Mouse (Mus musculus): ENCODE results near the gene Dhx57.
"Not testable (repeated sequence)": the region's sequence is repeated elsewhere in the genome, so short reads cannot be mapped to it uniquely, and the experiment has no call there.

Dhx57 gene

DNA sequence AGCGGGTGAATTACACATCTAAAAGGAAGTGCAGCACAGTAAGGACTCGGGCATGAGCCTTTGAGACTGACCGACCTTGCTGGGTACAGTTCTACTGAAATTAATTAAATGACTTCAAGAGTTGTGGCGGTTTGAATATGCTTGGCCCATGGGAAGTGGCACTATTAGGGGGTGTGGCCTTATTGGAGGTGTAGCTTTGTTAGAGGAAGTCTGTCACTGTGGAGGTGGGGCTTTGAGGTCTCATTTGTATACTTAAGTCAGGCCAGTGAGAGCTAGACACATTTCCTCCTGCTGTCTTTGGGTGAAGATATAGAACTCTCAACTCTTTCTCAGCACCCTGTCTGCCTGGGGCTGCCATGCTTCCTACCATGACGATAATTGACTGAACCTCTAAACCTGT is 35.9 kb downstream of the Dhx57 start:
- no peak for DNase-seq (ENCODE audit: low spot score)

- DNase-seq (ENCODE audit: low spot score), result no peak
These were observed 37.3 kb downstream of the Dhx57 start for GRCm38 (mm10) chr17:80252757-80253525.

- no peak for DNase-seq (ENCODE audit: low spot score)
These were observed 47.2 kb downstream of the Dhx57 start for GRCm38 (mm10) chr17:80243116-80243515.

DNA sequence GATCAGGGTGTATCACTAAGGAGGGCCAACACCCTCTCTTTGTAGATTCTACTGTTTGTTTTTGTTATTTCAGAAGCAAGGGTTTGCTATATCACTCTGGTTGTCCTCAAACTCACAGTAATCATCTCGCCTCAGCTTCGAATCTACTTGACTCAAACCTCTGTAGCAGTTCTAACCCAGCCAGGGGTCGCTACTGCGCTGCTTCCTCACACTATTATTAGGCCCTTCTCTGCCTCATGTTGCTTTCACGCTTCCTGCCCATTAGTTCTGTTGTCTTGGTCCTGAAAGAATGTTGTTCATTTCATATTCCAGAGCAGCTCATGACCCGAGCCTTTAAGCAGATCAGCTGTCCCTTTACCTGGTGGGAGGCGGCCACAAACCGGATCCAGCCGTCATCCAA is 48.7 kb downstream of the Dhx57 start:
- DNase-seq (ENCODE audit: low spot score), result no peak

- no peak for DNase-seq (ENCODE audit: low spot score)
These were observed 52.8 kb downstream of the Dhx57 start for GRCm38 (mm10) chr17:80237475-80237874.

GRCm38 (mm10) chr17:80236805-80237204 is 53.5 kb downstream of the Dhx57 start:
- DNase-seq (ENCODE audit: low spot score), result no peak

- no peak for DNase-seq (ENCODE audit: low spot score)
These were observed 54.8 kb downstream of the Dhx57 start for GRCm38 (mm10) chr17:80235477-80235876.

DNA sequence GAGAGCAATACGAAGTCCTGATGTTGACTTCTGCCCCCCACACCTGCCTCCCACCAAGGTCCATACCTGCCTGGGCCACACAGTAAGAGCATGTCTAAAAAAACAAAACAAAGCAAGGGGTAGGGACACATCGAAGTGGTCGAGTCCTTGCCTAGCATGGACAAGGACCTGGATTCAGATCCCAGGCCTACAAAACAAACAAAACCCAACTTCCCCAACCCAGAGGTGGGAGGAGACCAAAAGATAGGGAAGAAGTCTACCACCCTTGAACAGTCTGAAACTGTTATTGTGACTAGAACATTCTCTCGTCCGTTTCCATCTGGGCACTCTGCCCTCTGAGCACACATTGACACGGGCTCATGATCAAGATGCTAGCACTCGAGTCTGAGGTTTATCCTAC is 55.9 kb downstream of the Dhx57 start:
- DNase-seq (ENCODE audit: low spot score), result no peak

DNA sequence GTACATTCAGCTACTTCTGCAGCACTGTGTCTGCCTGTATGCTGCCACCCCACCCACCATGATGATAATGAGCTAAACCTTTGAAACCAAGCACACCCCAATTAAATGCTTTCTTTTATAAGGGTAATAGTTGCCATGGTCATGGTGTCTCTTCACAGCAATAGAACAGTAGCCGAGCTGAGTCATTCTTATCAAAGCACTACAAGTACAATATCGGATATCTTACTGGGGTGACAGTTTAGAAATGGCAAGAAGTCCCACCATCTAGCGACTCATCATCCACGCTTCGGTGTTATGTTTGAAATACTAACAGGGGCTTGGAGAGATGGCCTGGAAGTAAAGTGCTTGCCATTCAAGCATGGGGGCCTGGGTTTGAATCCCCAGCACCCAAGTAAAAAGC is 56.4 kb downstream of the Dhx57 start:
- no peak for DNase-seq (ENCODE audit: low spot score)

DNA sequence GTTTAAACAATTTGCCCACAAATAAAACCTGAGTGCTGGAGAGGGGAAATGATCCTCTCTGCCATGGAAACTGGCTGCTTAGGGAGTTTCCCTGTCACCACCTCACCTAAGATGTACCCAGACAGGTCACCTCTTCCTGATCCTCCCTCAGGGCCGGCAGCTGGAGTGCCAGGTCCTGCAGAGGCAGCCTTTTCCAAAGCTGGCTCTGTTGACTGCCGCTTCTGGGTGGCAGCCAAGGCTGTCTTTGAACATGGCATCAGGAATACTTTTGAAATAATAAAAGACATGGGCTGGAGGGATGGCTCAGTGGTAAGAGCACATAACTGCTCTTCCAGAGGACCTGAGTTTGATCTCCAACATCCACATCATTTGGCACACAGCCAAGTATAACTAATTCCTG is 60.9 kb downstream of the Dhx57 start:
- DNase-seq (ENCODE audit: low spot score), result no peak

DNA sequence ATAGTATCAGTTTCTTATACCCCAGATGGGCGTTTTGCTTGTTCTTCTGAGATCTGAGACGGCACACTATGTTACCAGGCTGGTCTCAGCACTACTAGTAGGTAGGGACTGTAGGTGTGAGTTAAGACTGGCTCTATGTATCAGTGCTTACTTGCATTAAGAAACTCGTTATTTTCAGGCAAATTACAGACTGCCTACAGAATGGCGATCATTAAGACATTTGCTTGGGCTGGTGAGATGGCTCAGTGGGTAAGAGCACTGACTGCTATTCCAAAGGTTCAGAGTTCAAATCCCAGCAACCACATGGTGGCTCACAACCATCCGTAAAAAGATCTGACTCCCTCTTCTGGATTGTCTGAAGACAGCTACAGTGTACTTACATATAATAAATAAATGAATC is 65.1 kb downstream of the Dhx57 start:
- DNase-seq (ENCODE audit: low spot score), result not testable (repeated sequence)

DNA sequence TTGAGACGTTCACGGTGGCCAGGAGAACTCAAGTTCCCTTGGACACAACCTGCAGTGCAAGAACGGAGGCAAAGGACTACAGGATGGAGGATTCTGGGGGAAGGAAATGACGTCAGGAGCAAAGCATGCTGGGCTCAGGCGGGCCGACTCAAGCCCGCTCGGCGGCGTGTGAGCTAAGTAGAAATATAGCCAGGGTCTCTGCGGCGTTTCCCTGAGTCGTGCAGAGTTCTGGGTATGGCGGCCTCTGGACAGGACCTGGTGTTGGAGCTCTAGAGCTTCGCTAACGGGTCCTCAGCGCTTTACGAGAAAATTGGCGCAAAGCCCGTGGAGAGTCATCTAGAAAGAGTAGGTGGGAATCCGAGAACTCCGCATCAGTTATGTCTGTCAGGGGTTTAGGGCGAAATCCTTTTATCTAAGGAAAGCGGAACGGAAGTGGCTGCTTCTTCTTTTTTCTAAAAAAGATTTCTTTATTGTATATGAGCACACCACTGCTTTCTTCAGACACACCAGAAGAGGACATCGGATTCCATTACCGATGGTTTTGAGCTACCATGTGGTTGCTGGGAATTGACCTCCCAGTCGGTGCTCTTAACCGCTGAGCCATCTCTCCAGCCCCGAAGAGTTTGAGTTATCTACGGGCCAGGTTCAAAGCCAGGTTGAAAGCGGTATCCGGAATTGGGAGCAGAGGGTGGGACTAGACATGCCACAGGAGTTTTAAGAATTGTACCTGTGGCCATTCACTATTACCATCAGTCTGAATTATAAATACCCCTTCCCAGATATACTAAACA is 65.8 kb downstream of the Dhx57 start, which contains the start of gene Gemin6:
Gemin6 (plus strand) TSS at position 116 of the 791 bp plus-strand sequence.
- DNase-seq (ENCODE audit: low spot score), result peak; percentile 59

GRCm38 (mm10) chr17:80223829-80224228 is 66.4 kb downstream of the Dhx57 start:
- DNase-seq (ENCODE audit: low spot score), result no peak

- DNase-seq (ENCODE audit: low spot score), result no peak
These were observed 68.2 kb downstream of the Dhx57 start for GRCm38 (mm10) chr17:80221890-80222628.

DNA sequence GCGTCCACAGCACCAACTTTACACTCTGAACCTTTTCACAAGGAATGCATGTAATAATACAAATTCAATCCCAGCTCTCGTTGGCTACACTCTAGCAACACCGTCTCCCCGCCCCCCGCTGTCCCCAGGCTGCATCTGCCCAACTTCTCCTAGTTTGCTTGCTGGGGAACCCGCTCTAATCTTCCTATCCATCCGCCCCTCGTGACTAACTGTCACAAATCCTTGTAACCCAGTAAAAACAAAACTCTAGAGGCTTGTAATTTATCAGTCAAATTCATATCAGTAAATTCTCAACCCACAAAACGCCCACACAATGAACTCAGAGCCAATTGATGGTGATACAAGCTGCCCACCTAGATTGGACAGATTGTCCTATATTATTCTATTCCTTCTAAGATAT is 69.1 kb downstream of the Dhx57 start:
- DNase-seq (ENCODE audit: low spot score), result no peak

GRCm38 (mm10) chr17:80220131-80220530 is 70.1 kb downstream of the Dhx57 start:
- no peak for DNase-seq (ENCODE audit: low spot score)

- not testable (repeated sequence) for DNase-seq (ENCODE audit: low spot score)
These were observed 76.3 kb downstream of the Dhx57 start for GRCm38 (mm10) chr17:80213998-80214397.

- peak; percentile 98 for DNase-seq (ENCODE audit: low spot score)
These were observed 83.3 kb downstream of the Dhx57 start, which contains the start of the genes Srsf7 and Ttc39d for GRCm38 (mm10) chr17:80206671-80207581. TSS of gene Srsf7 (minus strand) at chr17:80207307. TSS of gene Ttc39d (plus strand) at chr17:80207460.

DNA sequence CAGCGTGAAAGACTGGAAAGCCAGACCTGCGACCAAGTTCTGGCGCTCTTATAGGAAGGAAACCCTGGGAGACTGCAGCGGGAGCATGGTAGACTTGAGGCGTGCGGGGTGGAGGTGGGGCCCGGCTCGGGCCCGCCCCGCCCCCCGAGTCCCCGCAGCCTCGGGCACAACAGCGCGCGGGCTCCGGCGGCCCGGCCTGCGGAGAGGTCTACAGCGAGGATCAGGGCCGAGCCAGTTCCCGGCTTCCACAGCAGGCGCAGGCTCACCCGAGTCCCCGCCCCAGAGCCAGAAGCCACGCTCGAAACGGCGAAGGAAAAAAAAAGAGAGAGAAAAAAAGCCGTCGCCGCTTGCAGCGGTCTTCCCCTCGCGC is 84.0 kb downstream of the Dhx57 start:
- DNase-seq (ENCODE audit: low spot score), result no peak

DNA sequence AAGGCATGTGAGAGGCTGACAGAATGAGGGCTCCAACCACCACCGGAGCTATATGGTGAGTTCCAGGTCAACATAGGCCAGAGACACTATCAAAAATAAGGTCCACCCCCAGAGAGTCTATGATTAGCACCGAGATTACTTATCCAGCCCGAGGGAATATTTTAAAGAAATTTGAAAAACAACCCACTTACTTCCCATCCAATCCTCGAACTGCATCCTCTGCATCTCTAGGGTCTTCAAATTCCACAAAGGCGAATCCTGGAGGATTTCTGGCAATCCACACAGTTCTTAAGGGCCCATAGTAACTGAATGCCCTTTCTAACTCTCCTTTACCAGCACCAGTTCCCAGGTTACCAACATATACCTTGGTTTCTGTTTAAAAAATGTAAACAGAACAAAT is 84.6 kb downstream of the Dhx57 start:
- no peak for DNase-seq (ENCODE audit: low spot score)

DNA sequence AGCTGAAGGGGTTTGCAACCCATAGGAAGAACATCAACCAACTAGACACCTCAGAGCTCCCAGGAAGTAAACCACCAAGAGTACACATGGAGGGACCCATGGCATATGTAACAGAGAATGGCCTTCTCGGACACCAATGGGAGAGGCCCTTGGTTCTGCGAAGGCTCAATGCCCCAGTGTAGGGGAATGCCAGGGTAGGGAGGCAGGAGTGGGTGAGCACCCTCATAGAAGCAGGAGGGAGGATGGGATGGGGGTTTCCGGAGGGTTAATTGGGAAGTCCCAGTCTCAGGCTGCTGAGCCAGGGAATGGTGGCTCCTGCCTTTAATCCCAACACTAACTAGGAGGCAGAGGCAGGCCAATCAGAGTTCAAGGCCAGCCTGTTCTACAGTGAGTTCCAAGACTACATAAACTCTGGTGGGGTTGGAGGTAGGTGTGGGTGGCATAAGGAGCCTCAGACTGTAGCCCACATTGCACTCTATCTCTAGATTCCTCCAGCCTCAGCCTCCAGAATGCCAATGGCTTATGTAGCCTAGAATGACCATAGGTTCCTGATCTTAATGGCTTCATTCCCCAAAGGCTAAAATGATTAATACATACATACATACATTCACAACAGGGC is 91.0 kb downstream of the Dhx57 start:
- no peak for DNase-seq (ENCODE audit: low spot score)

Measured in ovary, postnatal 14 days (tissue).